Mouse (Mus musculus): ENCODE results near the gene Kcng3. TPM values are rescaled to one million over a fixed set of nuclear protein-coding genes. Genes with fewer than 3 reads are reported as not detected.

The Kcng3 gene
- total and polyA plus RNA-seq, 2 experiments from 2014 or later: 0.05 to 2.5 TPM

GRCm38 (mm10) chr17:83542424-83542823, 89.3 kb downstream of the Kcng3 start:
- no peak for DNase-seq
- H3K4me3 ChIP-seq (ENCODE audit: low read depth, low read length): no peak overlapping the region
- no peak overlapping the region for H3K27ac ChIP-seq (ENCODE audit: low read depth, low read length)
- 68% methylated on average over 2 of the region's 2 CpGs for WGBS
- ATAC-seq: no peak
- no peaks in the 10 kb centered on the region for H3K9me3 ChIP-seq (ENCODE audit: low read length)
- no peak overlapping the region for H3K9ac ChIP-seq
- TF ChIP-seq CTCF (IDR thresholded peaks at IDR 0.05; ENCODE audit: low read depth): no peak
- H3K4me1 ChIP-seq (ENCODE audit: insufficient read depth): 0 out of 2 replicates have a peak, but pooled peaks cover 8% of the 10 kb centered on the region
- H3K4me2 ChIP-seq (ENCODE audit: low read depth): no peak overlapping the region
- no peaks in the 10 kb centered on the region for H3K36me3 ChIP-seq (ENCODE audit: insufficient read depth)
- 0 out of 2 replicates have a peak, but pooled peaks cover 2% of the 10 kb centered on the region for H3K27me3 ChIP-seq (ENCODE audit: insufficient read depth, low read length)

GRCm38 (mm10) chr17:83539262-83540037, 92.2 kb downstream of the Kcng3 start:
- H3K4me2 ChIP-seq (ENCODE audit: low read depth): no peak overlapping the region
- WGBS: 80% methylated on average over 12 of the region's 12 CpGs
- TF ChIP-seq CTCF (IDR thresholded peaks at IDR 0.05; ENCODE audit: low read depth): no peak

GRCm38 (mm10) chr17:83538694-83539093, 93.0 kb downstream of the Kcng3 start:
- ATAC-seq (no peak), DNase-seq (no peak)
- Histone ChIP-seq H3K36me3 (ENCODE audit: insufficient read depth) (no peaks in the 10 kb centered on the region), H3K27ac (ENCODE audit: low read depth, low read length) (no peak overlapping the region), H3K4me1 (ENCODE audit: insufficient read depth) (no peaks in the 10 kb centered on the region), H3K9ac (no peak overlapping the region), H3K4me3 (ENCODE audit: low read depth, low read length) (no peak overlapping the region), H3K4me2 (ENCODE audit: low read depth) (no peak overlapping the region), H3K27me3 (ENCODE audit: insufficient read depth, low read length) (no peaks in the 10 kb centered on the region), H3K9me3 (ENCODE audit: low read length) (no peaks in the 10 kb centered on the region)
- no peak for TF ChIP-seq CTCF (IDR thresholded peaks at IDR 0.05; ENCODE audit: low read depth)
- WGBS: 95% methylated on average over 1 of the region's 1 CpGs

More at GRCm38 (mm10) chr17:83539262-83540037, 92.2 kb downstream of the Kcng3 start:
- Histone ChIP-seq H3K36me3 (ENCODE audit: insufficient read depth) (no peaks in the 10 kb centered on the region), H3K27me3 (ENCODE audit: insufficient read depth, low read length) (no peaks in the 10 kb centered on the region), H3K9me3 (ENCODE audit: low read length) (no peaks in the 10 kb centered on the region), H3K4me3 (ENCODE audit: low read depth, low read length) (no peak overlapping the region), H3K9ac (no peak overlapping the region), H3K27ac (ENCODE audit: low read depth, low read length) (no peak overlapping the region), H3K4me1 (ENCODE audit: insufficient read depth) (no peaks in the 10 kb centered on the region)
- no peak for ATAC-seq
- no peak for DNase-seq

GRCm38 (mm10) chr17:83538141-83538540, 93.6 kb downstream of the Kcng3 start:
- 47% methylated on average over 9 of the region's 9 CpGs for WGBS
- Histone ChIP-seq H3K9me3 (ENCODE audit: low read length) (no peaks in the 10 kb centered on the region), H3K27ac (ENCODE audit: low read depth, low read length) (no peak overlapping the region), H3K9ac (no peak overlapping the region), H3K4me1 (ENCODE audit: insufficient read depth) (no peaks in the 10 kb centered on the region), H3K4me3 (ENCODE audit: low read depth, low read length) (no peak overlapping the region), H3K27me3 (ENCODE audit: insufficient read depth, low read length) (no peaks in the 10 kb centered on the region), H3K4me2 (ENCODE audit: low read depth) (no peak overlapping the region), H3K36me3 (ENCODE audit: insufficient read depth) (no peaks in the 10 kb centered on the region)
- no peak for TF ChIP-seq CTCF (IDR thresholded peaks at IDR 0.05; ENCODE audit: low read depth)
- no peak for DNase-seq
- ATAC-seq: no peak

Other genes starting within 250 kb of the Kcng3 start
- gene Cox7a2l, start 114.6 kb downstream of the Kcng3 start, total RNA-seq (2014; rRNA removed): 343 and 363 TPM in 2 replicates
- 210 and 242 TPM in 2 replicates for gene Cox7a2l, start 114.6 kb downstream of the Kcng3 start, polyA plus RNA-seq (2015; fragmentation: Nextera tagmentation; extraction: Ambion mirVana)
- 38.9 and 47.5 TPM in 2 replicates for gene Mta3, start 74.3 kb upstream of the Kcng3 start, total RNA-seq (2014; rRNA removed)
- gene Mta3, start 74.3 kb upstream of the Kcng3 start, polyA plus RNA-seq (2015; fragmentation: Nextera tagmentation; extraction: Ambion mirVana): 28.0 and 35.7 TPM in 2 replicates
- not detected in 2 replicates for gene Haao, start 216.1 kb upstream of the Kcng3 start, total RNA-seq (2014; rRNA removed)
- not detected in 2 replicates for gene Haao, start 216.1 kb upstream of the Kcng3 start, polyA plus RNA-seq (2015; fragmentation: Nextera tagmentation; extraction: Ambion mirVana)

All from forebrain, postnatal 0 days (tissue).